Mouse (Mus musculus) forebrain, embryonic 11.5 days (tissue): Measurements from ENCODE around the gene Nr4a2. TPM values are rescaled to one million over a fixed set of nuclear protein-coding genes. Genes with fewer than 3 reads are reported as not detected.
A peak's percentile ranks its signal among the peaks of the same experiment; 100 is the strongest.

Source experiments
- ATAC-seq: fragments of 200-750 bp; cut with Nextera tagmentation; replicated peaks from 2 replicates; pipeline ENCODE4 v1.8.0; 2017; ENCODE audit warnings: moderate TSS enrichment; ENCODE audit not compliant: low FRiP score
- DNase-seq: peaks from one replicate; pipeline ENCODE4 v3.0.0-alpha.2; 2017; ENCODE audit warnings: low spot score
- H3K27ac ChIP-seq: fragments of 300-500 bp; sonication (generic); 2 replicates; pipeline ENCODE4 v1.5.1; 2014; ENCODE audit warnings: low read depth, low read length
- H3K27me3 ChIP-seq: fragments of 300-500 bp; sonication (generic); 2 replicates; pipeline ENCODE4 v1.6.1; 2014; ENCODE audit warnings: mild to moderate bottlenecking, low read length, mixed read lengths; ENCODE audit not compliant: control insufficient read depth, insufficient read depth
- H3K36me3 ChIP-seq: fragments of 300-500 bp; sonication (generic); 2 replicates; pipeline ENCODE4 v1.6.1; 2014; ENCODE audit warnings: mild to moderate bottlenecking, low read length, moderate library complexity, mixed read lengths; ENCODE audit not compliant: control insufficient read depth, insufficient read depth
- H3K4me1 ChIP-seq: fragments of 300-500 bp; sonication (generic); replicated peaks from 2 replicates; pipeline ENCODE4 v1.6.1; 2014; ENCODE audit warnings: low read length, mixed read lengths; ENCODE audit not compliant: control insufficient read depth, insufficient read depth
- H3K4me2 ChIP-seq: fragments of 300-500 bp; sonication (generic); 2 replicates; pipeline ENCODE4 v1.6.1; 2014; ENCODE audit warnings: low read depth, mild to moderate bottlenecking, low read length, moderate library complexity, mixed read lengths; ENCODE audit not compliant: severe bottlenecking
- H3K4me3 ChIP-seq: fragments of 300-500 bp; sonication (generic); 2 replicates; pipeline ENCODE4 v1.5.1; 2014; ENCODE audit warnings: low read depth, low read length
- H3K9ac ChIP-seq: fragments of 300-500 bp; sonication (generic); 2 replicates; pipeline ENCODE4 v1.6.1; 2014; ENCODE audit warnings: low read length
- H3K9me3 ChIP-seq: fragments of 300-500 bp; sonication (generic); 2 replicates; pipeline ENCODE4 v1.6.1; 2016; ENCODE audit warnings: low read length, mixed read lengths; ENCODE audit not compliant: control insufficient read depth
- WGBS: fragments of 180-500 bp; shearing (Covaris S2); extraction: QIAGEN DNeasy Blood & Tissue Kit; methylation state at CpG from one replicate; pipeline ENCODE4 v1.1.7; 2014; 5-methylcytosine and 5-hydroxymethylcytosine counted together
- polyA plus RNA-seq: library from polyadenylated mRNA; unstranded; fragments of >200 nt; fragmentation: Nextera tagmentation; extraction: Ambion mirVana; gene quantifications from 2 replicates; pipeline ENCODE4 v1.2.1, GENCODE M21; 2014

Nr4a2 gene
- polyA plus RNA-seq, 1 experiment from 2014 or later: 15.7 TPM

GRCm38 (mm10) chr2:57125891-57126290 lies 2.1 kb upstream of the Nr4a2 start:
- ATAC-seq (no peak), DNase-seq (no peak)
- Histone ChIP-seq H3K27ac (no peak overlapping the region), H3K36me3 (no peaks in the 10 kb centered on the region), H3K4me3 (no peak overlapping the region), H3K4me1 (0 out of 2 replicates have a peak, but pooled peaks cover 3% of the 10 kb centered on the region), H3K4me2 (no peak overlapping the region), H3K9me3 (no peaks in the 10 kb centered on the region), H3K9ac (no peak overlapping the region), H3K27me3 (no peaks in the 10 kb centered on the region)
- WGBS: 81% methylated on average over 6 of the region's 6 CpGs

GRCm38 (mm10) chr2:57122986-57123980 lies 520 bp downstream of the Nr4a2 start:
- H3K4me1 ChIP-seq: 0 out of 2 replicates have a peak, but pooled peaks cover 3% of the 10 kb centered on the region
- H3K36me3 ChIP-seq: no peaks in the 10 kb centered on the region
- peak overlapping the region; percentile 77 for H3K4me2 ChIP-seq
- under 1% methylated on average over 56 of the region's 67 CpGs for WGBS
- DNase-seq (peak; percentile 80), ATAC-seq (peak; percentile 85)
- no peaks in the 10 kb centered on the region for H3K27me3 ChIP-seq
- no peaks in the 10 kb centered on the region for H3K9me3 ChIP-seq
- H3K27ac ChIP-seq: peak overlapping the region; percentile 80
- peak overlapping the region; percentile 98 for H3K9ac ChIP-seq
- peak overlapping the region; percentile 95 for H3K4me3 ChIP-seq

GRCm38 (mm10) chr2:57121110-57121509 lies 2.7 kb downstream of the Nr4a2 start:
- Histone ChIP-seq H3K9ac (no peak overlapping the region), H3K27ac (no peak overlapping the region), H3K36me3 (no peaks in the 10 kb centered on the region), H3K4me3 (no peak overlapping the region), H3K27me3 (no peaks in the 10 kb centered on the region), H3K4me2 (no peak overlapping the region), H3K9me3 (no peaks in the 10 kb centered on the region), H3K4me1 (0 out of 2 replicates have a peak, but pooled peaks cover 3% of the 10 kb centered on the region)
- DNase-seq: no peak
- ATAC-seq: no peak
- 81% methylated on average over 4 of the region's 4 CpGs for WGBS

GRCm38 (mm10) chr2:57117201-57117951 lies 6.4 kb downstream of the Nr4a2 start:
- Histone ChIP-seq H3K9me3 (no peaks in the 10 kb centered on the region), H3K4me2 (peak overlapping the region; percentile 99), H3K36me3 (no peaks in the 10 kb centered on the region), H3K9ac (peak overlapping the region; percentile 63), H3K4me3 (peak overlapping the region; percentile 75), H3K4me1 (peaks cover 6% of the 10 kb centered on the region; the same call in 1 of the 2 replicates), H3K27me3 (peaks cover 12% of the 10 kb centered on the region; the same call in 1 of the 2 replicates), H3K27ac (peak overlapping the region; percentile 58; the same call in 1 of the 2 replicates)
- peak; percentile 81 for DNase-seq
- ATAC-seq: no peak
- WGBS: 2% methylated on average over 13 of the region's 13 CpGs

GRCm38 (mm10) chr2:57116366-57117200 lies 7.2 kb downstream of the Nr4a2 start:
- 1% methylated on average over 47 of the region's 47 CpGs for WGBS
- Histone ChIP-seq H3K36me3 (no peaks in the 10 kb centered on the region), H3K4me1 (peaks cover 7% of the 10 kb centered on the region; the same call in 1 of the 2 replicates), H3K9me3 (no peaks in the 10 kb centered on the region; the same call in 1 of the 2 replicates), H3K9ac (peak overlapping the region; percentile 63), H3K4me3 (peak overlapping the region; percentile 75), H3K27me3 (peaks cover 20% of the 10 kb centered on the region), H3K27ac (peak overlapping the region; percentile 58), H3K4me2 (peak overlapping the region; percentile 99)
- ATAC-seq: peak; percentile 32
- DNase-seq: peak; percentile 86

GRCm38 (mm10) chr2:57115864-57116365 lies 7.9 kb downstream of the Nr4a2 start:
- H3K9ac ChIP-seq: peak overlapping the region; percentile 63
- peak; percentile 11 for ATAC-seq
- H3K4me2 ChIP-seq: peak overlapping the region; percentile 99
- H3K4me1 ChIP-seq: peaks cover 9% of the 10 kb centered on the region; the same call in 1 of the 2 replicates
- DNase-seq: peak; percentile 75
- peak overlapping the region; percentile 75 for H3K4me3 ChIP-seq
- no peak overlapping the region for H3K27ac ChIP-seq
- no peaks in the 10 kb centered on the region; the same call in 1 of the 2 replicates for H3K9me3 ChIP-seq
- peaks cover 25% of the 10 kb centered on the region for H3K27me3 ChIP-seq
- no peaks in the 10 kb centered on the region for H3K36me3 ChIP-seq
- 2% methylated on average over 26 of the region's 28 CpGs for WGBS

- ATAC-seq (peak; percentile 1; the same call in 1 of the 2 replicates), DNase-seq (no peak)
- peak overlapping the region; percentile 63 for H3K9ac ChIP-seq
- peaks cover 28% of the 10 kb centered on the region for H3K27me3 ChIP-seq
- no peaks in the 10 kb centered on the region for H3K36me3 ChIP-seq
- WGBS: under 1% methylated on average over 25 of the region's 25 CpGs
- H3K27ac ChIP-seq: no peak overlapping the region
- peaks cover 10% of the 10 kb centered on the region; the same call in 1 of the 2 replicates for H3K4me1 ChIP-seq
- no peaks in the 10 kb centered on the region; the same call in 1 of the 2 replicates for H3K9me3 ChIP-seq
- peak overlapping the region; percentile 75 for H3K4me3 ChIP-seq
- H3K4me2 ChIP-seq: peak overlapping the region; percentile 99
These were observed 8.5 kb downstream of the Nr4a2 start for GRCm38 (mm10) chr2:57115181-57115863.
